Mouse (Mus musculus) limb, embryonic 10.5 days (tissue): ENCODE results near the gene Mucl2. TPM values are rescaled to one million over a fixed set of nuclear protein-coding genes. Genes with fewer than 3 reads are reported as not detected.
"Not testable (repeated sequence)": the region's sequence is repeated elsewhere in the genome, so short reads cannot be mapped to it uniquely, and the experiment has no call there.

Source experiments
- DNase-seq: peaks from one replicate; pipeline ENCODE4 v3.0.0-alpha.2; 2017; ENCODE audit warnings: low spot score
- H3K27ac ChIP-seq: fragments of 300-500 bp; sonication (generic); 2 replicates; pipeline ENCODE4 v1.5.1; 2016; ENCODE audit warnings: mild to moderate bottlenecking
- H3K27me3 ChIP-seq: fragments of 300-500 bp; sonication (generic); 2 replicates; pipeline ENCODE4 v1.6.1; 2016; ENCODE audit warnings: low read depth, mild to moderate bottlenecking; ENCODE audit not compliant: poor library complexity, severe bottlenecking
- H3K36me3 ChIP-seq: fragments of 300-500 bp; sonication (generic); 2 replicates; pipeline ENCODE4 v1.6.1; 2016; ENCODE audit warnings: mild to moderate bottlenecking, moderate library complexity
- H3K4me1 ChIP-seq: fragments of 300-500 bp; sonication (generic); 2 replicates; pipeline ENCODE4 v1.6.1; 2016
- H3K4me3 ChIP-seq: fragments of 300-500 bp; sonication (generic); 2 replicates; pipeline ENCODE4 v1.5.1; 2016; ENCODE audit warnings: mild to moderate bottlenecking, moderate library complexity
- H3K9me3 ChIP-seq: fragments of 300-500 bp; sonication (generic); replicated peaks from 2 replicates; pipeline ENCODE4 v1.6.1; 2016; ENCODE audit warnings: mild to moderate bottlenecking
- WGBS: fragments of 180-500 bp; shearing (Covaris S2); methylation state at CpG from one replicate; pipeline ENCODE4 v1.1.7; 2016; 5-methylcytosine and 5-hydroxymethylcytosine counted together
- microRNA-seq: library from miRNA; unstranded; fragments of <30 nt; microRNA quantifications from one replicate; pipeline ENCODE4, GENCODE M21; 2017
- polyA plus RNA-seq: library from polyadenylated mRNA; unstranded; fragments of >200 nt; fragmentation: Nextera tagmentation; extraction: Ambion mirVana; gene quantifications from 2 replicates; pipeline ENCODE4 v1.2.1, GENCODE M21; 2016

Mucl2 gene
- not detected in 2 replicates for polyA plus RNA-seq

DNA sequence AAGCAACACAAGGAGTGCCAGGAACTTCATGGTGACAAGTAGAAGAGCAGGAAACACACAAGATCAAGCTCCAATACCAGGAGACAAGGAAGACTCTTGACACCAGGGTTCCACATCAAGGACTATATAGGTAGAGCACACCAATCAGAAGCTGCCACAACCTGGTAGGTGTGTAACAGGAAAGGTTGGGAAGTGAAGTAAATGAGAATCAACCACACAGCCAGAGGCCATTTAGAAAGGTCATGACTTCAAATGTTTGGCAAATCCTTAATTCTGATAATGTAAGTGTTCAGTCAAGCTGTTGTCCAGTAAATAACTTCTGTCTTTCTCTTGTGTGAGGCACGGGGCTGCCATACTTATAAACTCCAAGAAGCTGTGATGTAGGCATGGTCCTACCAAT, at the start of gene Mucl2:
Gene Mucl2 (minus strand): TSS at position 101 of the 400 bp plus-strand sequence.
- H3K9me3 ChIP-seq: no peaks in the 10 kb centered on the region
- no peaks in the 10 kb centered on the region for H3K27me3 ChIP-seq
- no peak within 1 kb of the TSS for H3K4me3 ChIP-seq
- WGBS: 90% methylated on average over 1 of the region's 1 CpGs
- no peak for DNase-seq
- no peaks in the 10 kb centered on the region for H3K36me3 ChIP-seq
- H3K27ac ChIP-seq: no peak within 1 kb of the TSS
- no peaks in the 10 kb centered on the region for H3K4me1 ChIP-seq

GRCm38 (mm10) chr15:103913061-103913460, 13.9 kb upstream of the Mucl2 start:
- H3K4me1 ChIP-seq, H3K27ac ChIP-seq, H3K4me3 ChIP-seq, DNase-seq, H3K9me3 ChIP-seq, H3K27me3 ChIP-seq, H3K36me3 ChIP-seq: not testable (repeated sequence)
- 44% methylated on average over 1 of the region's 1 CpGs for WGBS

Small RNA genes lying within 50 kb of the gene (microRNA-seq; reads per million reads assigned to microRNA genes)
- gene Gm22852: not detected

Other genes starting within 250 kb of the Mucl2 start
- gene Mucl1, start 143.8 kb downstream of the Mucl2 start, polyA plus RNA-seq: not detected in 2 replicates